Comparison of ENCODE assay signal across 8 mouse cellular contexts in genomic region chr16:20746641-20747040, GRCm38 (mm10). TPM values are rescaled to one million over a fixed set of nuclear protein-coding genes. Genes with fewer than 3 reads are reported as not detected.
DNase-seq lines count a peak whose midpoint lies in the region; ATAC-seq and TF ChIP-seq lines count a peak whose summit lies in the region.

No protein-coding gene starts in this region.

- ATAC-seq in heart, embryonic 12.5 days (ENCODE audit: insufficient number of reproducible peaks, low FRiP score), result no peak

- no peak overlapping the region for H3K27ac ChIP-seq in heart, adult 2 months
- no peak overlapping the region for H3K27ac ChIP-seq in heart, embryonic 12.5 days (ENCODE audit: poor library complexity, severe bottlenecking)

- TF ChIP-seq EP300 in heart, adult 2 months (IDR thresholded peaks at IDR 0.05; ENCODE audit: insufficient read depth, low read depth, low read length), result peak; percentile 86

- no peaks in the 10 kb centered on the region; the same call in 1 of the 2 replicates for H3K4me1 ChIP-seq in heart, adult 2 months (ENCODE audit: control insufficient read depth, insufficient read depth, low read length)
- no peaks in the 10 kb centered on the region for H3K4me1 ChIP-seq in heart, embryonic 12.5 days (replicated peaks)

- peak; percentile 80 to 85 for DNase-seq in heart, adult 2 months
- DNase-seq in adrenal gland, postnatal 14 days, result peak; percentile 76
- DNase-seq in gastrocnemius, postnatal 25 days, result peak; percentile 81
- DNase-seq in left cerebral cortex, postnatal 25 days (ENCODE audit: low spot score in 2 of 2), result peak; percentile 71 to 89
- DNase-seq in right cerebral cortex, postnatal 4 days, result peak; percentile 56
- DNase-seq in cerebellum, adult 11 months, result no peak
- DNase-seq in T-cell, adult 2 months (ENCODE audit: low spot score), result no peak

- no peaks in the 10 kb centered on the region for H3K79me2 ChIP-seq in heart, adult 2 months (replicated peaks; ENCODE audit: control insufficient read depth, insufficient read depth, low read length)

- intact Hi-C loops in heart, adult 2 months (cut with DNase I), result no loop called here
- intact Hi-C loops in left cerebral cortex, postnatal 25 days (cut with DNase I), result loop anchor here (1.0 kb wide), 1 partner anchor 78 kb away; no protein-coding TSS in a partner anchor

- no peak overlapping the region for H3K4me2 ChIP-seq in heart, embryonic 12.5 days

- H3K36me3 ChIP-seq in heart, adult 2 months (ENCODE audit: control insufficient read depth, insufficient read depth, low read length), result no peaks in the 10 kb centered on the region
- no peaks in the 10 kb centered on the region for H3K36me3 ChIP-seq in heart, embryonic 12.5 days

- no peak overlapping the region for H3K9ac ChIP-seq in heart, adult 2 months (ENCODE audit: low read depth, low read length)
- no peak overlapping the region for H3K9ac ChIP-seq in heart, embryonic 12.5 days

- H3K27me3 ChIP-seq in heart, adult 2 months (ENCODE audit: control insufficient read depth, insufficient read depth, low read length), result no peaks in the 10 kb centered on the region
- H3K27me3 ChIP-seq in heart, embryonic 12.5 days (replicated peaks), result no peaks in the 10 kb centered on the region

- TF ChIP-seq CTCF in heart, adult 2 months (IDR thresholded peaks at IDR 0.05), result no peak

- H3K9me3 ChIP-seq in heart, embryonic 12.5 days (replicated peaks), result no peaks in the 10 kb centered on the region

- H3K4me3 ChIP-seq in heart, adult 2 months, result no peak overlapping the region
- no peak overlapping the region for H3K4me3 ChIP-seq in heart, embryonic 12.5 days

- WGBS in heart, adult 2 months, result 51% methylated on average over 6 of the region's 6 CpGs
- WGBS in heart, embryonic 12.5 days, result 74% methylated on average over 6 of the region's 6 CpGs

- no peak for TF ChIP-seq POLR2A in heart, adult 2 months (IDR thresholded peaks at IDR 0.05; ENCODE audit: insufficient read depth, low read depth, low read length)

RNA-seq across cellular contexts. Expression of gene Thpo, which starts 12.3 kb away (rescaled TPM):
- total RNA-seq in heart, adult 2 months (2021), result under 1 TPM in 1 of 2 experiments, not detected in 1; 0.18 TPM
- 0.41 and 0.84 TPM in 2 replicates for polyA plus RNA-seq in heart, adult 2 months (2012; rRNA removed)
- 0.14 and 0.22 TPM in 2 replicates for polyA plus RNA-seq in heart, embryonic 12.5 days (2016; fragmentation: Nextera tagmentation; extraction: Ambion mirVana)
- 0.71 and 2.8 TPM in 2 replicates for total RNA-seq in adrenal gland, postnatal 14 days (2021)
- 1 to 10 TPM; 2.1 to 3.0 TPM for total RNA-seq in gastrocnemius, postnatal 25 days (2021)
- 1 to 10 TPM; 4.6 to 4.7 TPM for total RNA-seq in left cerebral cortex, postnatal 25 days (2021)

RNA-seq across cellular contexts. Expression of gene Chrd, which starts 13.7 kb away (rescaled TPM):
- 1 to 10 TPM; 2.0 to 2.2 TPM for total RNA-seq in heart, adult 2 months (2021)
- 3.6 and 4.8 TPM in 2 replicates for polyA plus RNA-seq in heart, adult 2 months (2012; rRNA removed)
- 0.54 and 0.94 TPM in 2 replicates for polyA plus RNA-seq in heart, embryonic 12.5 days (2016; fragmentation: Nextera tagmentation; extraction: Ambion mirVana)
- total RNA-seq in adrenal gland, postnatal 14 days (2021), result 5.2 and 5.9 TPM in 2 replicates
- total RNA-seq in gastrocnemius, postnatal 25 days (2021), result 1 to 10 TPM; 3.2 to 3.6 TPM
- total RNA-seq in left cerebral cortex, postnatal 25 days (2021), result 10 to 100 TPM; 31.1 to 40.6 TPM

RNA-seq across cellular contexts. Expression of gene Clcn2, which starts 29.1 kb away (rescaled TPM):
- total RNA-seq in heart, adult 2 months (2021), result 1 to 10 TPM; 1.3 to 1.8 TPM
- polyA plus RNA-seq in heart, adult 2 months (2012; rRNA removed), result 5.9 and 8.0 TPM in 2 replicates
- 6.2 and 7.0 TPM in 2 replicates for polyA plus RNA-seq in heart, embryonic 12.5 days (2016; fragmentation: Nextera tagmentation; extraction: Ambion mirVana)
- 19.5 and 26.8 TPM in 2 replicates for total RNA-seq in adrenal gland, postnatal 14 days (2021)
- total RNA-seq in gastrocnemius, postnatal 25 days (2021), result 1 to 10 TPM; 2.0 to 3.2 TPM
- 10 to 100 TPM; 58.7 to 60.9 TPM for total RNA-seq in left cerebral cortex, postnatal 25 days (2021)

RNA-seq across cellular contexts. Expression of gene Polr2h, which starts 29.2 kb away (rescaled TPM):
- total RNA-seq in heart, adult 2 months (2021), result 1 to 10 TPM; 9.0 TPM
- polyA plus RNA-seq in heart, adult 2 months (2012; rRNA removed), result 11.8 and 12.6 TPM in 2 replicates
- 45.0 and 50.5 TPM in 2 replicates for polyA plus RNA-seq in heart, embryonic 12.5 days (2016; fragmentation: Nextera tagmentation; extraction: Ambion mirVana)
- total RNA-seq in adrenal gland, postnatal 14 days (2021), result 33.1 and 34.3 TPM in 2 replicates
- 1 to 10 TPM; 8.2 to 8.3 TPM for total RNA-seq in gastrocnemius, postnatal 25 days (2021)
- 10 to 100 TPM; 23.0 to 23.6 TPM for total RNA-seq in left cerebral cortex, postnatal 25 days (2021)

RNA-seq across cellular contexts. Expression of gene Fam131a, which starts 53.6 kb away (rescaled TPM):
- 10 to 100 TPM; 22.2 to 24.6 TPM for total RNA-seq in heart, adult 2 months (2021)
- 31.3 and 40.5 TPM in 2 replicates for polyA plus RNA-seq in heart, adult 2 months (2012; rRNA removed)
- polyA plus RNA-seq in heart, embryonic 12.5 days (2016; fragmentation: Nextera tagmentation; extraction: Ambion mirVana), result 4.0 and 5.2 TPM in 2 replicates
- 12.5 and 12.6 TPM in 2 replicates for total RNA-seq in adrenal gland, postnatal 14 days (2021)
- 10 to 100 TPM; 31.5 to 57.0 TPM for total RNA-seq in gastrocnemius, postnatal 25 days (2021)
- 100 to 1,000 TPM; 319 to 375 TPM for total RNA-seq in left cerebral cortex, postnatal 25 days (2021)

Comparison
In these comparisons a context has a peak if more than half of its experiments do, and no peak if none do; other contexts are left out.
1. DNase-seq: peak in heart, adult 2 months (2 of 2), adrenal gland, postnatal 14 days (single experiment), gastrocnemius, postnatal 25 days (single experiment), left cerebral cortex, postnatal 25 days (2 of 2) and right cerebral cortex, postnatal 4 days (single experiment); none in cerebellum, adult 11 months (single experiment) and T-cell, adult 2 months (single experiment).